Mouse (Mus musculus): ENCODE data around the gene Cd6. TPM values are rescaled to one million over a fixed set of nuclear protein-coding genes. Genes with fewer than 3 reads are reported as not detected.

The Cd6 gene
- total and polyA plus RNA-seq, 2 experiments from 2014 or later: not detected

DNA sequence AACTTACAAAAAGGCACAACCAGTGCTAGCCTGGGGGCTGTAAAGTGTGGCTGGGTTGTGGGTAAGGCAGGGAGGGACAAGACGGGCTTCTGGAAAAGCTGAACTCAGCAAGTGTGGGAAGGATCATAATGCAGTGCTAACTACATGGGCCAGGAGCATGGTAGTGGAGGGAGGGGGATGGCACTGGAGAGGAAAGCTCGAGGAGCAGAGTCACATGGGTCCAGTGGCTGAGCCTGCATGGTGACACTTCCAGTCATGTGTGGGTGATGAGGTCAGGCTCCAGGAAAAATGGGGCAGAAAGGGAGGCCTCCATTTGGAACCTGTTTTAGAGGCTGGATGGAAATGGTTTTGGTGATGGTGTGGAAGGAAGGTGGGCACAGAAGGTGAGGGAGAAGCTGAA, 26.7 kb upstream of the Cd6 start:
- 49% methylated on average over 2 of the region's 2 CpGs for WGBS

GRCm38 (mm10) chr19:10855422-10855821, 25.6 kb upstream of the Cd6 start:
- Histone ChIP-seq H3K4me2 (ENCODE audit: low read depth, low read length) (no peak overlapping the region), H3K27ac (ENCODE audit: low read depth) (no peak overlapping the region), H3K27me3 (ENCODE audit: control insufficient read depth, insufficient read depth, low read length) (no peaks in the 10 kb centered on the region), H3K9me3 (replicated peaks; ENCODE audit: control insufficient read depth, low read length) (no peaks in the 10 kb centered on the region), H3K4me3 (ENCODE audit: low read depth, low read length) (no peak overlapping the region), H3K4me1 (ENCODE audit: control insufficient read depth, insufficient read depth) (no peaks in the 10 kb centered on the region), H3K9ac (replicated peaks; ENCODE audit: low read depth, low read length) (no peak overlapping the region), H3K36me3 (replicated peaks; ENCODE audit: control insufficient read depth, insufficient read depth, low read length) (peaks cover 40% of the 10 kb centered on the region)
- WGBS: 81% methylated on average over 3 of the region's 3 CpGs
- TF ChIP-seq CTCF (IDR thresholded peaks at IDR 0.05; ENCODE audit: low read depth) (no peak), EP300 (IDR thresholded peaks at IDR 0.05; ENCODE audit: low read depth) (no peak)
- DNase-seq (ENCODE audit: low spot score) (no peak), ATAC-seq (ENCODE audit: insufficient read depth, low read depth) (no peak)

More for the DNA sequence above, 26.7 kb upstream of the Cd6 start:
- Histone ChIP-seq H3K9me3 (replicated peaks; ENCODE audit: control insufficient read depth, low read length) (no peaks in the 10 kb centered on the region), H3K27ac (ENCODE audit: low read depth) (no peak overlapping the region), H3K27me3 (ENCODE audit: control insufficient read depth, insufficient read depth, low read length) (no peaks in the 10 kb centered on the region), H3K4me2 (ENCODE audit: low read depth, low read length) (no peak overlapping the region), H3K36me3 (replicated peaks; ENCODE audit: control insufficient read depth, insufficient read depth, low read length) (peaks cover 51% of the 10 kb centered on the region), H3K9ac (replicated peaks; ENCODE audit: low read depth, low read length) (no peak overlapping the region), H3K4me3 (ENCODE audit: low read depth, low read length) (no peak overlapping the region), H3K4me1 (ENCODE audit: control insufficient read depth, insufficient read depth) (no peaks in the 10 kb centered on the region)
- ATAC-seq (ENCODE audit: insufficient read depth, low read depth) (no peak), DNase-seq (ENCODE audit: low spot score) (no peak)
- TF ChIP-seq CTCF (IDR thresholded peaks at IDR 0.05; ENCODE audit: low read depth) (no peak), EP300 (IDR thresholded peaks at IDR 0.05; ENCODE audit: low read depth) (no peak)

DNA sequence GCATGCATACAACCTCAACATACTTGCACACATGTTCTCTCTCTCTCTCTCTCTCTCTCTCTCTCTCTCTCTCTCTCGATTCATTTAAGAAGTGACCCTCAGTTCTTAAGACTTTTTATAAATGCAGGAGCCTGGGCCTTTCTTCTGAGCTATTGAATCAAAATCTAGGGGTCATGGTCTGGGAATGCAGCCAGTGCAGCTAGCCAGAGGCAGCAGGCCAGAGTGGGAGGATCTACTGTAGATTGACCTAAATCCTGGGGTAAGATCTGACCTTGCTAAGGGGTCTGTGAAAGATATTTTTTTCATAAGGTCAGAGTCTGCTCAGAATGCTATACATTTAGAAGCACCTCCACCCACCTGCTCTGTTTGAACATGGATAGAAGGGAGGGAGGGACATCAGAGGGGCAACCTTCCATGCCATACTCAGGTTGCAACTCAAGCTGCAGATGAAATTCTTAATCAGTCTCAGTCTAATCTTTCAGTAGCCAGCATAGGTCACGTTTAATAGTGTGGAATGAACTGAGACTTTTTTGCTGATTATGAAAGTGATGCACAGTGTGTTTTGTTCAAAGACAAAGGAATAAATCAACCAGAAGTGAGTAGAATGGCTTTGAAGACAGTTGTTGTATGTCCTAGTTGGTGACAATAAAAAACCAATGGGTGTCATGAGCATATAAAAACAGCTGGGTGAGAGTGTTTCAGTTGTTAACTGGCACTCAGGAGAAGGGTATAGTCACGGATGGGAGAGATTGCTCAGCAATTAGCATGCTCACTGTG, 17.6 kb upstream of the Cd6 start:
- peaks cover 11% of the 10 kb centered on the region; the same call in 1 of the 2 replicates for H3K4me1 ChIP-seq (ENCODE audit: control insufficient read depth, insufficient read depth)
- no peaks in the 10 kb centered on the region for H3K9me3 ChIP-seq (replicated peaks; ENCODE audit: control insufficient read depth, low read length)
- H3K9ac ChIP-seq (replicated peaks; ENCODE audit: low read depth, low read length): no peak overlapping the region
- no peak overlapping the region for H3K27ac ChIP-seq (ENCODE audit: low read depth)
- 36% methylated on average over 3 of the region's 3 CpGs for WGBS
- no peak overlapping the region for H3K4me3 ChIP-seq (ENCODE audit: low read depth, low read length)
- no peak overlapping the region for H3K4me2 ChIP-seq (ENCODE audit: low read depth, low read length)
- DNase-seq (ENCODE audit: low spot score) (no peak), ATAC-seq (ENCODE audit: insufficient read depth, low read depth) (no peak)
- TF ChIP-seq EP300 (IDR thresholded peaks at IDR 0.05; ENCODE audit: low read depth) (no peak), CTCF (IDR thresholded peaks at IDR 0.05; ENCODE audit: low read depth) (no peak)
- no peaks in the 10 kb centered on the region for H3K36me3 ChIP-seq (replicated peaks; ENCODE audit: control insufficient read depth, insufficient read depth, low read length)
- no peaks in the 10 kb centered on the region for H3K27me3 ChIP-seq (ENCODE audit: control insufficient read depth, insufficient read depth, low read length)

- no peak for TF ChIP-seq CTCF (IDR thresholded peaks at IDR 0.05; ENCODE audit: low read depth)
- TF ChIP-seq EP300 (IDR thresholded peaks at IDR 0.05; ENCODE audit: low read depth): no peak
- ATAC-seq (ENCODE audit: insufficient read depth, low read depth): no peak
- Histone ChIP-seq H3K36me3 (replicated peaks; ENCODE audit: control insufficient read depth, insufficient read depth, low read length) (no peaks in the 10 kb centered on the region), H3K4me2 (ENCODE audit: low read depth, low read length) (no peak overlapping the region), H3K27me3 (ENCODE audit: control insufficient read depth, insufficient read depth, low read length) (no peaks in the 10 kb centered on the region), H3K4me3 (ENCODE audit: low read depth, low read length) (no peak overlapping the region), H3K9me3 (replicated peaks; ENCODE audit: control insufficient read depth, low read length) (no peaks in the 10 kb centered on the region), H3K9ac (replicated peaks; ENCODE audit: low read depth, low read length) (no peak overlapping the region), H3K27ac (ENCODE audit: low read depth) (no peak overlapping the region), H3K4me1 (ENCODE audit: control insufficient read depth, insufficient read depth) (peaks cover 11% of the 10 kb centered on the region; the same call in 1 of the 2 replicates)
- DNase-seq (ENCODE audit: low spot score): no peak
- 69% methylated on average over 7 of the region's 7 CpGs for WGBS
Measured at GRCm38 (mm10) chr19:10846150-10846549, 16.3 kb upstream of the Cd6 start.

GRCm38 (mm10) chr19:10845454-10845853, 15.6 kb upstream of the Cd6 start:
- Histone ChIP-seq H3K9ac (replicated peaks; ENCODE audit: low read depth, low read length) (no peak overlapping the region), H3K4me1 (ENCODE audit: control insufficient read depth, insufficient read depth) (peaks cover 11% of the 10 kb centered on the region; the same call in 1 of the 2 replicates), H3K4me2 (ENCODE audit: low read depth, low read length) (no peak overlapping the region), H3K4me3 (ENCODE audit: low read depth, low read length) (no peak overlapping the region), H3K27me3 (ENCODE audit: control insufficient read depth, insufficient read depth, low read length) (no peaks in the 10 kb centered on the region), H3K9me3 (replicated peaks; ENCODE audit: control insufficient read depth, low read length) (no peaks in the 10 kb centered on the region), H3K36me3 (replicated peaks; ENCODE audit: control insufficient read depth, insufficient read depth, low read length) (no peaks in the 10 kb centered on the region), H3K27ac (ENCODE audit: low read depth) (no peak overlapping the region)
- DNase-seq (ENCODE audit: low spot score): no peak
- no peak for ATAC-seq (ENCODE audit: insufficient read depth, low read depth)
- TF ChIP-seq CTCF (IDR thresholded peaks at IDR 0.05; ENCODE audit: low read depth) (no peak), EP300 (IDR thresholded peaks at IDR 0.05; ENCODE audit: low read depth) (no peak)
- 80% methylated on average over 3 of the region's 3 CpGs for WGBS
